Mouse (Mus musculus): Measurements from ENCODE around the gene Pygb. TPM values are rescaled to one million over a fixed set of nuclear protein-coding genes. Genes with fewer than 3 reads are reported as not detected.

Gene Pygb
- polyA plus RNA-seq, 1 experiment from 2014 or later: 62.2 TPM

DNA sequence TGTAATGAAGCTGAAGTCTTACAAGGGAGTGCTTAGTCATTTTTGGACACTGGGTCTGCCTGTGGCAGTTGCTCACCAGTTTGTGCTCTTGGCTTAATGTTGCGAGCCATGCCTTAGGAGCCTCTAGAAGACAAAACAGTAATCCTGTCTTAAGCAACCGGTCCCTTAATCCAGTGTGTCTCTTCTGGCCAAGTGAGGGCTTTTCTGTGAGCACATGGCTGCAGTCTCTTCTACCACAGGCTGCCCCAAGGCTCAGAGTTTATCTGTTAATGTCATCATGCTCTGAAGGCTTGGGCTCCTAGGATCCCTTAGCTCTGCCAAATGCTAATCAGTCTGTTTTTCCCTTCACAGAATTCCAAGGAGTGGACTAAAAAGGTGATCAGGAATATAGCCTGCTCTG is 43.5 kb downstream of the Pygb start:
- no peak for DNase-seq
- no peak overlapping the region for H3K9ac ChIP-seq (replicated peaks; ENCODE audit: low read length)
- peaks cover 97% of the 10 kb centered on the region for H3K36me3 ChIP-seq (ENCODE audit: control insufficient read depth, insufficient read depth, low read length)
- H3K4me3 ChIP-seq (replicated peaks; ENCODE audit: low read depth, low read length): no peak overlapping the region
- no peaks in the 10 kb centered on the region for H3K4me1 ChIP-seq (ENCODE audit: control insufficient read depth, insufficient read depth, low read length)
- WGBS: 85% methylated on average over 2 of the region's 2 CpGs
- no peak overlapping the region for H3K27ac ChIP-seq (replicated peaks; ENCODE audit: low read depth, low read length)
- no peaks in the 10 kb centered on the region for H3K9me3 ChIP-seq (ENCODE audit: control insufficient read depth, low read length)
- no peak for ATAC-seq (ENCODE audit: low FRiP score, low TSS enrichment)
- no peak overlapping the region for H3K4me2 ChIP-seq (ENCODE audit: low read length)
- no peaks in the 10 kb centered on the region for H3K27me3 ChIP-seq (ENCODE audit: control insufficient read depth, insufficient read depth, low read length)

DNA sequence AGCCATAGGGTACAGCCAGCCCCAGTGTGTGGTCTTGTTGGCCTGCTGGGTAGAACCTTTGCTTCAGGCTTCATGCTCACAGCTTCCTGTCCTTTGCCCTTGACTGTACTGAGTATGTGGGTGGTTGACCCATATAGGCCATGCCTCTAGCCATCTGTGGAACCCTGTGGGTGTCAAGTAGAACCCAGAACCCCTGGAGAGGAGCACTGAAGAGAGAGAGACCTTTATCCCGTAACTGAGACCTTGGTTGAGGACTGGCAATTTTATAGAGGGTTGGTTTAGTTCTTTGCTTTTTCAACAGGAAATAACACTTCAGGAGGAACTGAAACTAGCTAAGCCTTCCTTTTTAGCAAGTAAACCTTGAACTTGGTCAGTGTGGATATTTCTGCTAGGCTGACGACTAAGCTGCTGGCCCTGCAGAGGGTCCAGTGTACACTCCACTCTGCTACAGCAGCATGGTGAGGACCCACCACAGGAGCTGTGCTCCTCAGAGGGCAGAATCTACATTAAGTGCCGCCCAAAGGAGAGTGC is 44.4 kb downstream of the Pygb start:
- WGBS: 89% methylated on average over 3 of the region's 3 CpGs
- H3K9me3 ChIP-seq (ENCODE audit: control insufficient read depth, low read length): no peaks in the 10 kb centered on the region
- H3K4me2 ChIP-seq (ENCODE audit: low read length): no peak overlapping the region
- ATAC-seq (ENCODE audit: low FRiP score, low TSS enrichment) (no peak), DNase-seq (no peak)
- no peaks in the 10 kb centered on the region for H3K4me1 ChIP-seq (ENCODE audit: control insufficient read depth, insufficient read depth, low read length)
- H3K4me3 ChIP-seq (replicated peaks; ENCODE audit: low read depth, low read length): no peak overlapping the region
- H3K27me3 ChIP-seq (ENCODE audit: control insufficient read depth, insufficient read depth, low read length): no peaks in the 10 kb centered on the region
- H3K27ac ChIP-seq (replicated peaks; ENCODE audit: low read depth, low read length): no peak overlapping the region
- H3K36me3 ChIP-seq (ENCODE audit: control insufficient read depth, insufficient read depth, low read length): peaks cover 93% of the 10 kb centered on the region
- no peak overlapping the region for H3K9ac ChIP-seq (replicated peaks; ENCODE audit: low read length)

DNA sequence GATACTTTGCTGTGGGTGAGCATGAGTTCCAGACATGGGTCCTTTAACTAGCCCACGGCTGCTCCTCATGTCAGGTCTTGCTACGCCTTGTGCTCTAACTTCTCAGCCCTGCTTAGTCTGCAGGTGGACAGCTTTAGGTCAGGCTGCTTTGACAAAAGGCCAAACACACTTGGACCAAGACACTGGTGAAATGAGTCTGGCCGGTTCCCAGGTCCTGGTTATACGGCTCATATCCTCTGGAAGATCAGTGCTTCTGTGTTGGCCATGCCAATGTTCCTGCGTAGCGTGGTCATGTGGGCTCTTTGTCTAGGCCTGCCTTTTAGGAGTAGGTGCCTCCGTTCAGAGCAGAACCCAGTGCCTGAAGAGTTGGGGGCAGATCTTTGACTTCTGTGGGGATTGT is 45.5 kb downstream of the Pygb start:
- ATAC-seq (ENCODE audit: low FRiP score, low TSS enrichment) (no peak), DNase-seq (no peak)
- H3K27me3 ChIP-seq (ENCODE audit: control insufficient read depth, insufficient read depth, low read length): no peaks in the 10 kb centered on the region
- H3K36me3 ChIP-seq (ENCODE audit: control insufficient read depth, insufficient read depth, low read length): peaks cover 89% of the 10 kb centered on the region
- 95% methylated on average over 7 of the region's 7 CpGs for WGBS
- no peak overlapping the region for H3K9ac ChIP-seq (replicated peaks; ENCODE audit: low read length)
- no peak overlapping the region for H3K4me3 ChIP-seq (replicated peaks; ENCODE audit: low read depth, low read length)
- no peak overlapping the region for H3K4me2 ChIP-seq (ENCODE audit: low read length)
- H3K9me3 ChIP-seq (ENCODE audit: control insufficient read depth, low read length): no peaks in the 10 kb centered on the region
- no peak overlapping the region for H3K27ac ChIP-seq (replicated peaks; ENCODE audit: low read depth, low read length)
- H3K4me1 ChIP-seq (ENCODE audit: control insufficient read depth, insufficient read depth, low read length): no peaks in the 10 kb centered on the region

DNA sequence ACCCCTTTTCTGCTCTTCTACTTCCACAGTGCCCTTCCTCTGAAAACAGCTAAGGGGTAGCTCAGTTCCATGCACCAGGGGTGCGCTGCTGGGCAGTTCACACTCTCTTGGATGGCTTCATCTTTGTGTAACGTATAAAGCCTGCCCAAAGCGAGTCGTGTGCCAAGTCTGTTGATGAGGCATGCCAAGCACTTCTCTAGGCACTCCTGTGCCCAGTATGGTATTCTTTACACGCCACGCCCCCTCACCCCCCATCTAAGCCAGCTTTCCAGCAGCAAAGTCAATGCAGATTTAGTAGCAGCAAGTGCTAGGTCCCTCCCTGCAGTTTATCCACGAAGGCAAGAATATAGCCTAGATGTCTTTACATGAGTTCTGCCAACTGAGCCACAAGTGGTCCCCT is 48.1 kb downstream of the Pygb start:
- Histone ChIP-seq H3K36me3 (ENCODE audit: control insufficient read depth, insufficient read depth, low read length) (peaks cover 80% of the 10 kb centered on the region), H3K4me3 (replicated peaks; ENCODE audit: low read depth, low read length) (no peak overlapping the region), H3K4me1 (ENCODE audit: control insufficient read depth, insufficient read depth, low read length) (no peaks in the 10 kb centered on the region), H3K27me3 (ENCODE audit: control insufficient read depth, insufficient read depth, low read length) (no peaks in the 10 kb centered on the region), H3K4me2 (ENCODE audit: low read length) (no peak overlapping the region), H3K27ac (replicated peaks; ENCODE audit: low read depth, low read length) (no peak overlapping the region), H3K9me3 (ENCODE audit: control insufficient read depth, low read length) (no peaks in the 10 kb centered on the region), H3K9ac (replicated peaks; ENCODE audit: low read length) (no peak overlapping the region)
- ATAC-seq (ENCODE audit: low FRiP score, low TSS enrichment) (no peak), DNase-seq (no peak)
- 96% methylated on average over 7 of the region's 7 CpGs for WGBS

DNA sequence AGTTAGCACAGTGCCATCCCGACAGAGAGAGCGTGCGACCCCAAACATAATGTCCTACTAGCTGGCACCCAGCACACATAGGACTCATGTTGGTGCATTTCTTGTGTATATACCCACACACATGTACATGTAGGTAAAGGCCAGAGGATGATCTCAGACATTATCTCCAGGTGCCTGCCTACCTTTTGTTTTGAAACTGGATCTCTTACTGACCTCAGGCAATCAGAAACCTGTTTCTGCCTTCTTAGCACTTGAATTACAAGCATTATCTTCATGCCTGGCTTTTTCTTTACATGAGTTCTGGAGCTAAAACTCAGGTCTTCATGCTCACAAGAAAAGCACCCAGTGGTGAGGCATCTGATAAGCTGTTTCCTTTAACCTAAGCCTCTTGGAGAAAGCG is 49.4 kb downstream of the Pygb start:
- Histone ChIP-seq H3K27me3 (ENCODE audit: control insufficient read depth, insufficient read depth, low read length) (no peaks in the 10 kb centered on the region), H3K4me3 (replicated peaks; ENCODE audit: low read depth, low read length) (no peak overlapping the region), H3K9me3 (ENCODE audit: control insufficient read depth, low read length) (no peaks in the 10 kb centered on the region), H3K4me2 (ENCODE audit: low read length) (no peak overlapping the region), H3K36me3 (ENCODE audit: control insufficient read depth, insufficient read depth, low read length) (peaks cover 69% of the 10 kb centered on the region), H3K9ac (replicated peaks; ENCODE audit: low read length) (no peak overlapping the region), H3K4me1 (ENCODE audit: control insufficient read depth, insufficient read depth, low read length) (no peaks in the 10 kb centered on the region), H3K27ac (replicated peaks; ENCODE audit: low read depth, low read length) (no peak overlapping the region)
- 96% methylated on average over 4 of the region's 4 CpGs for WGBS
- ATAC-seq (ENCODE audit: low FRiP score, low TSS enrichment): no peak
- DNase-seq: no peak

DNA sequence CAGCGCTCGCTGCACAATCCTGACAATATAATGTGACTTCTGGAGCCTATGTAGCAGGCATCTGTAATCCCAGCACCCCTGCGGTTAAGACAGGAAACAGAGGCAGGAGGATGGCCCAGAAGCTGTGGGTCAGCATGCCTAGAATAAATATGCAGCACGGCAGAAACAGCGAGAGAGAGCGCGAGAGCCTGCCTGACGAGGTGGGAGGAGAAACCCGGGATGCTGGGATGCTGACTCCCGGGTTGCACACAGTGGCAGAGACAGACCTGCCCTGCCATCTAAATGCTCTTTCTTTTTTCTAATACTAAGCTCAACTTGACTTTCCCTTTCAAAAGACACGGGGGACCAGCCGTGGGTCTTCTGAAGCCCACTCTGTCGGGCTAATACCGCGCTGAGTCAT is 50.4 kb downstream of the Pygb start:
- WGBS: 72% methylated on average over 15 of the region's 15 CpGs
- ATAC-seq (ENCODE audit: low FRiP score, low TSS enrichment): no peak
- peaks cover 60% of the 10 kb centered on the region for H3K36me3 ChIP-seq (ENCODE audit: control insufficient read depth, insufficient read depth, low read length)

DNA sequence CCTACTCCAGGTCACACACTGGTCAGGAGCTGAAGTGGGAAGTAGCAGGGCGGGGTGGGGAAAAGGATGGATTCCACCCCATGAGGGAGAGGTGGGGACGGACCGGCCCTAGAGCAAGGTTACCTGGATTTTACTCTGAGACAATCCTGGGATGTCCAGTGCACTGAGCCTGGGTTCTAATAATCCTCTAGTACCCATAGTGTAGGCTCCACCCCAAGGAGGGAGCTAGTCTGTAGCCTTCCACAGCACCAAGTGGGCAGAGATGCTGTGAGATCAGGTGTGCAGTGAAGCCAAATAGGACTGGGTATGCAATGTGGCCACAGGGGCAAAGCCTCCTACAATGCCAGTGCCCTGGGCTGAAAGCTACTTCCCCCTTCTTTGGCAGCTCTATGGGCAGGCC is 51.2 kb downstream of the Pygb start:
- H3K4me1 ChIP-seq (ENCODE audit: control insufficient read depth, insufficient read depth, low read length): no peaks in the 10 kb centered on the region
- H3K9ac ChIP-seq (replicated peaks; ENCODE audit: low read length): no peak overlapping the region
- ATAC-seq (ENCODE audit: low FRiP score, low TSS enrichment) (no peak), DNase-seq (no peak)
- no peak overlapping the region for H3K27ac ChIP-seq (replicated peaks; ENCODE audit: low read depth, low read length)
- H3K4me2 ChIP-seq (ENCODE audit: low read length): no peak overlapping the region
- 98% methylated on average over 3 of the region's 3 CpGs for WGBS
- no peaks in the 10 kb centered on the region for H3K27me3 ChIP-seq (ENCODE audit: control insufficient read depth, insufficient read depth, low read length)
- H3K4me3 ChIP-seq (replicated peaks; ENCODE audit: low read depth, low read length): no peak overlapping the region
- H3K36me3 ChIP-seq (ENCODE audit: control insufficient read depth, insufficient read depth, low read length): peaks cover 59% of the 10 kb centered on the region
- no peaks in the 10 kb centered on the region for H3K9me3 ChIP-seq (ENCODE audit: control insufficient read depth, low read length)

More for the DNA sequence above, 50.4 kb downstream of the Pygb start:
- Histone ChIP-seq H3K27ac (replicated peaks; ENCODE audit: low read depth, low read length) (no peak overlapping the region), H3K27me3 (ENCODE audit: control insufficient read depth, insufficient read depth, low read length) (no peaks in the 10 kb centered on the region), H3K4me1 (ENCODE audit: control insufficient read depth, insufficient read depth, low read length) (no peaks in the 10 kb centered on the region), H3K4me3 (replicated peaks; ENCODE audit: low read depth, low read length) (no peak overlapping the region), H3K4me2 (ENCODE audit: low read length) (no peak overlapping the region), H3K9ac (replicated peaks; ENCODE audit: low read length) (no peak overlapping the region), H3K9me3 (ENCODE audit: control insufficient read depth, low read length) (no peaks in the 10 kb centered on the region)
- DNase-seq: no peak

DNA sequence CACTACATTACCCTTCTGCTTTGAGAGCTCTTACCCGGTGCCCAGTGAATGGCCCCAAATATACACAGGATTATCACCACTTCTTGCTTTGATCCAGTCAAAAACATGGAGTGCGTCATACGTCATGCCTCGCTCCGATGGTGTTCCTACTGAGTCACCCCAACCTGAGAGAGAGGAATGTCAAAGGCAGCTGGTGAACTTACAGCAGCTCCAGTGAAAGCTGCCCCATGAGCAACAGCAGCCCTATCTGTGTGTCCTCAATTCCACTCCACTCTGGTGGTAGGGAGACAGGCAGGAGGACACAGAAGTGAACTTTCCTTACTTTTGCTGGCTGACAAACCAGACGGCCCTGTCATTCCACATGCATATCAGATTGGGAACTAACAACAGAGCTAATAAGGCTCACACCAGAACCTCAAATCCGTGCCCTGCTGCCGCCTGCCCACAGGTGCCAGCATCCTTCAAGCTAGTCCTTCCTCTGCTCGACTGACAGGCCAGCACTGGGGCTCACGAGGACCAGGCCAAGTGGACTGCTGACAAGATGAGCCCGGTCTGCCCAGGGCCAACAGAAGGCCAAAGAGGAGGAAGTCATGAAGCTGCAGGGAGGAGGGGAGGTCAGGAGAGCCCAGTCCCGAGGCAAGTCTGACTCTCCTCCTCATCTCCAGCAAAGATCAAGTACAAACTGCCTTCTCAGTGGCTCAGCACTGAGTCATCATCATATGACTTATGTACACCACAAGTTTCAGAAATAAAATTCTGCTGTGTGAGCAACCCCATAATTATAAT is 53.3 kb downstream of the Pygb start:
- no peaks in the 10 kb centered on the region for H3K27me3 ChIP-seq (ENCODE audit: control insufficient read depth, insufficient read depth, low read length)
- no peak overlapping the region for H3K27ac ChIP-seq (replicated peaks; ENCODE audit: low read depth, low read length)
- H3K36me3 ChIP-seq (ENCODE audit: control insufficient read depth, insufficient read depth, low read length): peaks cover 40% of the 10 kb centered on the region
- H3K4me3 ChIP-seq (replicated peaks; ENCODE audit: low read depth, low read length): no peak overlapping the region
- ATAC-seq (ENCODE audit: low FRiP score, low TSS enrichment) (no peak), DNase-seq (no peak)
- H3K9me3 ChIP-seq (ENCODE audit: control insufficient read depth, low read length): no peaks in the 10 kb centered on the region
- no peak overlapping the region for H3K4me2 ChIP-seq (ENCODE audit: low read length)
- H3K9ac ChIP-seq (replicated peaks; ENCODE audit: low read length): no peak overlapping the region
- no peaks in the 10 kb centered on the region for H3K4me1 ChIP-seq (ENCODE audit: control insufficient read depth, insufficient read depth, low read length)
- WGBS: 85% methylated on average over 12 of the region's 12 CpGs

DNA sequence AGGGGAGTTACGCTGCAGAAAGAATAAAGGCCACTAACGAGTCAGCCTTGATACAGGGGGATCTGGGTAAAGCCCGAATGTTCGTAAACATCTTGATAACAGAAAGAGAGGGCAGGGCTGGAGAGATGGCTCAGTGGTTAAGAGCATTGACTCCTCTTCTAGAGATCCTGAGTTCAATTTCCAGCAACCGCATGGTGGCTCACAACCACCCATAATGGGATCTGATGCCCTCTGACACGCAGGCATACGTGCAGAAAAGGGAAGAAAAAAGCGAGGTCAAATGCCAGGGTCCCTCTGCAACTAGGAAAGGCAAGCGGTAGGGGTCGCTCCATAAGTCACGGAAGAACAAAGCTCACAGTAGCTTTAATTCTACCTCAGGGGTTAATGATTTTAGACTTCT is 54.6 kb downstream of the Pygb start:
- Histone ChIP-seq H3K4me1 (ENCODE audit: control insufficient read depth, insufficient read depth, low read length) (no peaks in the 10 kb centered on the region), H3K4me3 (replicated peaks; ENCODE audit: low read depth, low read length) (no peak overlapping the region), H3K4me2 (ENCODE audit: low read length) (no peak overlapping the region), H3K27ac (replicated peaks; ENCODE audit: low read depth, low read length) (no peak overlapping the region), H3K27me3 (ENCODE audit: control insufficient read depth, insufficient read depth, low read length) (no peaks in the 10 kb centered on the region), H3K9ac (replicated peaks; ENCODE audit: low read length) (no peak overlapping the region), H3K36me3 (ENCODE audit: control insufficient read depth, insufficient read depth, low read length) (peaks cover 35% of the 10 kb centered on the region), H3K9me3 (ENCODE audit: control insufficient read depth, low read length) (no peaks in the 10 kb centered on the region)
- WGBS: 73% methylated on average over 11 of the region's 11 CpGs
- ATAC-seq (ENCODE audit: low FRiP score, low TSS enrichment) (no peak), DNase-seq (no peak)
